Mouse (Mus musculus) lung, adult 2 months (tissue): Measurements from ENCODE around the gene Mafk. TPM values are rescaled to one million over a fixed set of nuclear protein-coding genes. Genes with fewer than 3 reads are reported as not detected.

Source experiments
- DNase-seq: peaks from one replicate; pipeline ENCODE4 v3.0.0; 2022
- H3K4me1 ChIP-seq: fragments of 200-500 bp; 2 replicates; pipeline ENCODE4 v1.6.1; 2011; ENCODE audit warnings: low read length; ENCODE audit not compliant: control insufficient read depth, insufficient read depth
- H3K4me3 ChIP-seq: fragments of 200-500 bp; replicated peaks from 2 replicates; pipeline ENCODE3; 2011; ENCODE audit warnings: low read depth, mild to moderate bottlenecking, control low read depth, low read length; ENCODE audit errors: extremely low read depth
- CTCF ChIP-seq: fragments of 200-500 bp; IDR thresholded peaks from 2 replicates; pipeline ENCODE4 v1.5.1; 2011; ENCODE audit warnings: mild to moderate bottlenecking, low read length, control low read depth; ENCODE audit not compliant: insufficient read depth
- POLR2A ChIP-seq: fragments of 200-500 bp; IDR thresholded peaks from 2 replicates; pipeline ENCODE4 v1.6.1; 2011; ENCODE audit warnings: low read depth, mild to moderate bottlenecking, control low read depth, low read length, borderline replicate concordance; ENCODE audit errors: extremely low read depth
- WGBS: fragments of 180-500 bp; shearing (Covaris S2); methylation state at CpG from one replicate; pipeline ENCODE4 v1.1.7; 2018; 5-methylcytosine and 5-hydroxymethylcytosine counted together
- polyA plus RNA-seq: library from polyadenylated mRNA; depleted of rRNA; stranded (reverse); fragments of >200 nt; gene quantifications from 2 replicates; pipeline ENCODE4 v1.2.3, GENCODE M21; 2012; rRNA removed

The Mafk gene
- polyA plus RNA-seq, 1 experiment = 49.1 TPM

DNA sequence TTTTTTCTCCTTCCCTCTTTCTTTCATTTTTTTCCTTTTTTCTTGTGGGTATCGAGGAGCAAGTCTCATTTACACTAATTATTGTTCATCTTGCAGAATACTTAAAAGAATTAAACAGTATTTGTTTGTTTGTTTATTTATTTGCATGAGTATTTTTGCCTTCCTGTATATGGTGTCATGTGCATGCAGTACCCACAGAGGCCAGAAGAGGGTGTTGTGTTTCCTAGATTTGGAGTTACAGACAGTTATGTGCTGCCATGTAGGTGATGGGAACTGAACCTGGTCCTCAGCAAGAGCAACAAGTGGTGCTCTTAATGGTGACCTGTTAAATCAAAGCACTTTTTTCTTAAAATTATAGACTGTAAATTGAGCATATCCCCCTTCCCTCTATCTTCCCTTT, 36.3 kb downstream of the Mafk start:
- Histone ChIP-seq H3K4me3 (no peak overlapping the region), H3K4me1 (peaks cover 12% of the 10 kb centered on the region)
- no peak for DNase-seq
- no peak for TF ChIP-seq POLR2A
- 96% methylated on average over 1 of the region's 1 CpGs for WGBS

DNA sequence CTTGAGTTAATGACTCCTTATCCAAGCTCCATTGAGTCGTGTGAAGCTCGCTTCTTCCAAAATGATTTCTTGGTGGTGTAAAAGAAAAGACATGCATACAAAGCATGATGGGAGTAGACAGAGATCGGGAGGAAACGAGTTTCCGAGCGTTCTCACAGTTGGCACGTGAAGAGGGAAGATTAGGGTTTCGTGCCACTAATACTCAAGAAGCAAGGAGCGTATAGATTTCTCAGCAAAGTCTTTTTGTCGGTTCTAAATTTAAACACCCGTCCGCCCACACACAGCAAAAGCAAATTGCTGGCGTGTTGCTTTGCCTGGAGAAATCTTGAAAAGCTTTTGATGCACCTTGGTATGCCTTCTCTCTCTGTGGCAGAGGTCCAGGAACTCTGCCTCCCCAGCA, 38.1 kb downstream of the Mafk start:
- 70% methylated on average over 13 of the region's 13 CpGs for WGBS

DNA sequence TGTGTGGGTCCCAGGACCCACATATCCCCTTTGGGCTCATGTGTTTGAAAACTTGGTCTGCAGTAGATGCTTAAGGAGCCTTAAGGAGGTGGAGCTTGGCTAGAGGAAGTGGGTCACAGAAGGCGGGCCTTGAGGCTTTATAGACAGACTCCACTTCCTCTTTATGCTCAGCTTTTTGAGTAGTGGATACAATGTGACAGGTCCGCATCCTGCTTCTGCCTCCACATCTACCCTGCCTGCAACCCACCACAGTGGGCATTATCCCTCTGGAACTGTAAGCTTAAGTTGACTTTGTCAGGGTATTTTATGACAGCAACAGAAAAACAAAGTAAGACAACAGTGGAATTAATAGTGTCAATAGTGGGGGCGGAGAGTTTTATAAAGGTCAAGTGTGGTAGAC, 39.4 kb downstream of the Mafk start:
- WGBS = 68% methylated on average over 3 of the region's 3 CpGs
- Histone ChIP-seq H3K4me3 (no peak overlapping the region), H3K4me1 (peaks cover 10% of the 10 kb centered on the region)
- DNase-seq = no peak
- TF ChIP-seq CTCF (no peak), POLR2A (no peak)

More for the DNA sequence above, 38.1 kb downstream of the Mafk start:
- H3K4me1 ChIP-seq = peaks cover 12% of the 10 kb centered on the region
- H3K4me3 ChIP-seq = no peak overlapping the region
- no peak for DNase-seq
- TF ChIP-seq CTCF = no peak
- TF ChIP-seq POLR2A = no peak

DNA sequence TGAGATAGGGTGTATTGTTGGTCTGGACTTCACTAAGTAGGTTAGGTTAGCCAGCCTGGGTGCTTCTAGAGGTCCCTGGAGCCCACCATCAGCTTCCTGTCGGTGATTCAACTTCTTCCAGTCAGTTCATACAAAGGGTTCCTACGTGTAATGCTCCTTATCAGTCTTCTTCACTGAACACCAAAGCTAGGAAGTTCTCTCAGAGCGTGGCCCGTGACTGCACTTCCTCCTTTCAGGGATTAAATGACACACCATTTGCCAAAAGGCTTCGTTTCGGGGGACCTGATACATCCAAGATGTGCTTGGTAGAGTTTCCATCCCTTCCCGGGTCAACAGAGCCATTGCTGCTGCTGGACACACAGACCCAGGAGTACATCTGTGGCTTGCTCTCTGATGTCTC, 40.8 kb downstream of the Mafk start:
- TF ChIP-seq POLR2A (no peak), CTCF (no peak)
- no peak overlapping the region for H3K4me3 ChIP-seq
- no peak for DNase-seq
- peaks cover under 1% of the 10 kb centered on the region; the same call in 1 of the 2 replicates for H3K4me1 ChIP-seq
- 47% methylated on average over 7 of the region's 7 CpGs for WGBS

DNA sequence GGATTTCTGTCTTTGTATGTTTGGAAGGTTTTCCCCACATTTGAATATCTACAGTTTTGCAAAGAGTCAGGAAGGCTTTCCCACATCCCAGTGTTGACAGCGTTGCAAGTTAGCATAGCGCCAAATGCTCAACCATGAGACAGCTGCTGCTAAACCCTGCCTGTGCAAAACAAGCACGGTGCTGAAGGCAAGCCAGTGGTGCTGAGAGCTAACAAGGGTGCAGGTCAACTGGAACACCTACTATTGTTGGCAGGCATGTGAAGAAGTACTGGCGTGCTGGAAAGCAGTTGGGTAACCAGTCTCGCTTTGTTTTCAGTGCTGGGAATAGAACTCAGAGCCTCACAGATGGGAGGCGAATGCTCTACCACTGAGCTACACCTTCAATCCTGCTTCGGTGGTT, 44.4 kb downstream of the Mafk start:
- no peak overlapping the region for H3K4me3 ChIP-seq
- TF ChIP-seq CTCF (no peak), POLR2A (no peak)
- no peak for DNase-seq
- H3K4me1 ChIP-seq = no peaks in the 10 kb centered on the region
- 81% methylated on average over 7 of the region's 7 CpGs for WGBS

DNA sequence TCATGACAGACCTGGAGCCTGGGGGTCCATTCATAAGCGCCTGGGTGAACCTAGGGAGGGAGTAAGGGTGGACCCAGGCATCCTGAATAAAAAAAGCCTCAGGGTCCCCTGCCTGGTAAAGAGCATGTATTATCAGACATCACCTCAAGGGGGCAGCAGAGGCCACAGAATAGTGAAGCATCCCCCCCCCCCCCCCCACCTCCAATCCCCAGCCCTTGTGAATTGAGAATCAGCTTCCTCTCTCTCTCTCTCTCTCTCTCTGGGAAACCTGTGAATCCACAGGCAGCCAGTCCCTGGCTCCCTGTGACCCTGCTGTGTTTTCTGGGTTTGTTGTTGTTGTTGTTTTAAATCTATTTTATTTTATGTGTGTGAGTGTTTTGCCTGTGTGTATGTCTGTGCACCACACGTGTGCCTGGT, 47.2 kb downstream of the Mafk start:
- Histone ChIP-seq H3K4me3 (no peak overlapping the region), H3K4me1 (no peaks in the 10 kb centered on the region)
- WGBS = 10% methylated on average over 2 of the region's 2 CpGs
- TF ChIP-seq POLR2A = no peak
- TF ChIP-seq CTCF = peak; percentile 29; the same call in 1 of the 2 replicates
- DNase-seq = peak; percentile 57

DNA sequence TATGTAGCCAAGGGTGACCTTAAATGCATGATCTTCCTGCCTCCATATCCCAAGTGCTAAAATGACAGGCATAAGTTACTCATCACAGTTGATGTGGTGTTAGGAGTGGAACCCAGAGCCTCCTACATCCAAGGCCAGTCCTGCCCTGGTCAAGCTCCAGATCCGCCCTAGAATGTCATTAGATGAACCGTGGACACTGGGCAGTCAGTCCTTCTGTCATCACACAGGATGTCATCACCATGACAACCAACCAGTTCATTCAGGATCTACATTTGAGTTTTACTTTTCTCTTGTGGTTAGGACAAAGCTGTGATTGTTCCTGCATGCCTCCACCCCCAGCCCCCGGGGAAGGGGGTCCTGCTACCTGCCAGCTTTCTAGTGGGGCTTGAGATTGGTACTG, 47.8 kb downstream of the Mafk start:
- no peak for TF ChIP-seq POLR2A
- no peak for TF ChIP-seq CTCF
- WGBS = 33% methylated on average over 3 of the region's 3 CpGs

DNA sequence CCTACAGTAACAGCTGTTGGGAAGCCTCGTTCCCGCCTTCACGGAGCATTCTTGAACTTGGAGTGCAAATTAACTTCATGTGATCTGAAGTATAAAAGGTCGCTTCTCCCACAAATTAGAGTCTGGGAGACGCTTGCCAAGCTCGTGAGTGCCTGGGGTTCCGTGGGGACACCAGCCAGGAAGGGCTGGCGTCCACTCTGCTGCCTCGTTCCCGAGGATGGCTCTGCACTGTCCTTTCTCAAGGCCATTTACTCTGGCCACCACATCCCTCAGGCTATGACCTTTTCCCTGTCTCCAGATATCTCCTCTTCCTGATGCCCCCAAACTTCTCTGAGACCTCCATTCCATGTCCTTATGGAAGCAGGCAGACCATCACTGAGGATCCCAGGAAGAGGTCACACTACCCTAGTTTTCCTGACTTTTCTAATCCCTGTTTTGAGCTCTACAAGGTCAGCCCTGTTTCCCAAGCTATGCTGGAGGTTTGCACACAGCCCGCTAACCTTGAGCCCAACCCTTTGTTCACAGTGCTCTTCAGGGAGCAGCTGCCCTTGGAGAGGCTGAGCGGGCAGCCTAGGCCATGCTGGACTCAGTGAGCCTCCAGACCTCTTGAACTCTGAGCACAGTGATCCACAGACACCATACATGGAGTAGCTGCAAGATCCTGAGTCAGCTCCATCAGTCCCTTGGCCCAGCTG, 58.5 kb downstream of the Mafk start:
- Histone ChIP-seq H3K4me3 (no peak overlapping the region), H3K4me1 (no peaks in the 10 kb centered on the region)
- no peak for TF ChIP-seq CTCF
- TF ChIP-seq POLR2A = no peak
- 69% methylated on average over 12 of the region's 12 CpGs for WGBS
- no peak for DNase-seq

More for the DNA sequence above, 47.8 kb downstream of the Mafk start:
- Histone ChIP-seq H3K4me3 (no peak overlapping the region), H3K4me1 (no peaks in the 10 kb centered on the region)
- no peak for DNase-seq

Other genes starting within 250 kb of the Mafk start
- not detected in 2 replicates for gene Uncx, start 248.0 kb upstream of the Mafk start, polyA plus RNA-seq
- gene Micall2, start 55.2 kb upstream of the Mafk start, polyA plus RNA-seq = 3.7 and 5.0 TPM in 2 replicates
- gene Ints1, start 15.8 kb upstream of the Mafk start, polyA plus RNA-seq = 51.0 and 56.4 TPM in 2 replicates
- gene Tmem184a, start 28.4 kb downstream of the Mafk start, polyA plus RNA-seq = 53.9 and 61.2 TPM in 2 replicates
- not detected in 2 replicates for gene Gm26938, start 34.9 kb downstream of the Mafk start, polyA plus RNA-seq
- 23.6 and 24.4 TPM in 2 replicates for gene Psmg3, start 35.4 kb downstream of the Mafk start, polyA plus RNA-seq
- 22.5 and 27.8 TPM in 2 replicates for gene Elfn1, start 116.4 kb downstream of the Mafk start, polyA plus RNA-seq